Mouse (Mus musculus) MEL (cell line): ENCODE results near the gene Sorcs2. TPM values are rescaled to one million over a fixed set of nuclear protein-coding genes. Genes with fewer than 3 reads are reported as not detected.

Experiments used
- DNase-seq: peaks from one replicate; pipeline ENCODE4 v3.0.0; 2011; ENCODE audit warnings: low read depth, low spot score
- H3K27ac ChIP-seq: 2 replicates; pipeline ENCODE4 v1.5.1; 2012; ENCODE audit warnings: low read depth, mild to moderate bottlenecking, control low read depth, low read length, moderate library complexity; ENCODE audit not compliant: control insufficient read depth
- H3K27me3 ChIP-seq, 2 experiments: fragments of 150-350 bp in 1 of 2; sonication (generic) in 1 of 2; 2 replicates each; pipeline ENCODE4 v1.6.1; 2012; ENCODE audit warnings: low read length in 2 of 2, mild to moderate bottlenecking in 2 of 2, improper control_type of control experiment in 1 of 2, moderate library complexity in 1 of 2; ENCODE audit not compliant: insufficient read depth in 2 of 2, control insufficient read depth in 1 of 2
- H3K36me3 ChIP-seq, 2 experiments: 2 replicates each; pipeline ENCODE4 v1.6.1; 2012 to 2014; ENCODE audit warnings: low read length in 2 of 2, improper control_type of control experiment in 1 of 2, inconsistent platforms in 1 of 2, mild to moderate bottlenecking in 1 of 2; ENCODE audit not compliant: insufficient read depth in 2 of 2, control insufficient read depth in 1 of 2
- H3K4me1 ChIP-seq, 2 experiments: fragments of 150-350 bp in 1 of 2; sonication (generic) in 1 of 2; 2 replicates each; pipeline ENCODE4 v1.6.1; 2012; ENCODE audit warnings: low read length in 2 of 2, improper control_type of control experiment in 1 of 2, mild to moderate bottlenecking in 1 of 2; ENCODE audit not compliant: insufficient read depth in 2 of 2, control insufficient read depth in 1 of 2
- H3K4me3 ChIP-seq, 2 experiments: fragments of 150-350 bp in 1 of 2; sonication (generic) in 1 of 2; 2 replicates each; pipeline ENCODE4 v1.5.1; 2012; ENCODE audit warnings: low read depth in 2 of 2, low read length in 2 of 2, mild to moderate bottlenecking in 2 of 2, moderate library complexity in 2 of 2, control low read depth in 1 of 2, improper control_type of control experiment in 1 of 2; ENCODE audit not compliant: control insufficient read depth in 1 of 2, insufficient read depth in 1 of 2
- H3K79me2 ChIP-seq: 2 replicates; pipeline ENCODE4 v1.6.1; 2012; ENCODE audit warnings: mild to moderate bottlenecking, low read length, moderate library complexity; ENCODE audit not compliant: control insufficient read depth, poor library complexity, insufficient read depth
- H3K9ac ChIP-seq: 2 replicates; pipeline ENCODE4 v1.6.1; 2012; ENCODE audit warnings: low read depth, mild to moderate bottlenecking, control low read depth, low read length, moderate library complexity; ENCODE audit not compliant: control insufficient read depth, poor library complexity, severe bottlenecking
- H3K9me3 ChIP-seq: fragments of 150-350 bp; sonication (generic); replicated peaks from 2 replicates; pipeline ENCODE4 v1.6.1; 2012; ENCODE audit warnings: mild to moderate bottlenecking, low read length, improper control_type of control experiment, moderate library complexity; ENCODE audit not compliant: insufficient read depth
- BHLHE40 ChIP-seq: IDR thresholded peaks from 2 replicates; pipeline ENCODE4 v1.6.1; 2012; ENCODE audit warnings: low read depth, mild to moderate bottlenecking, inconsistent platforms, low read length, improper control_type of control experiment, borderline replicate concordance
- CHD1 ChIP-seq: IDR thresholded peaks from 2 replicates; pipeline ENCODE4 v1.6.1; 2012; ENCODE audit warnings: low read depth, mild to moderate bottlenecking, inconsistent platforms, low read length, improper control_type of control experiment
- CHD2 ChIP-seq: IDR thresholded peaks from 2 replicates; pipeline ENCODE4 v1.6.1; 2011; ENCODE audit warnings: low read length, improper control_type of control experiment
- CTCF ChIP-seq, 3 experiments: IDR thresholded peaks in 2 of 3; conservative IDR thresholded peaks in 1 of 3; 2 replicates each; pipeline ENCODE4 v1.5.1; 2011 to 2012; ENCODE audit warnings: low read length in 3 of 3, low read depth in 2 of 3, mild to moderate bottlenecking in 2 of 3, improper control_type of control experiment in 1 of 3, inconsistent platforms in 1 of 3, mixed read lengths in 1 of 3, moderate library complexity in 1 of 3; ENCODE audit not compliant: control insufficient read depth in 1 of 3, insufficient read depth in 1 of 3, poor library complexity in 1 of 3, severe bottlenecking in 1 of 3
- E2F4 ChIP-seq: IDR thresholded peaks from 2 replicates; pipeline ENCODE4 v1.6.1; 2011; ENCODE audit warnings: low read depth, low read length, improper control_type of control experiment, borderline replicate concordance
- EP300 ChIP-seq, 2 experiments: IDR thresholded peaks; 2 replicates each; pipeline ENCODE4 v1.6.1; 2011; ENCODE audit warnings: improper control_type of control experiment in 2 of 2, low read length in 2 of 2, low read depth in 1 of 2, mild to moderate bottlenecking in 1 of 2
- GABPA ChIP-seq: IDR thresholded peaks from 2 replicates; pipeline ENCODE4 v1.6.1; 2012; ENCODE audit warnings: low read depth, mild to moderate bottlenecking, inconsistent platforms, low read length, improper control_type of control experiment, moderate library complexity
- HCFC1 ChIP-seq: IDR thresholded peaks from 2 replicates; pipeline ENCODE4 v1.6.1; 2012; ENCODE audit warnings: low read depth, mild to moderate bottlenecking, inconsistent platforms, low read length, improper control_type of control experiment, moderate library complexity
- JUND ChIP-seq: IDR thresholded peaks from 2 replicates; pipeline ENCODE4 v1.6.1; 2011; ENCODE audit warnings: low read depth, mild to moderate bottlenecking, improper control_type of control experiment, low read length
- MAX ChIP-seq: IDR thresholded peaks from 2 replicates; pipeline ENCODE4 v1.6.1; 2011; ENCODE audit warnings: low read length, improper control_type of control experiment
- MAZ ChIP-seq: IDR thresholded peaks from 2 replicates; pipeline ENCODE4 v1.6.1; 2012; ENCODE audit warnings: low read depth, mild to moderate bottlenecking, inconsistent platforms, low read length, improper control_type of control experiment
- MXI1 ChIP-seq: IDR thresholded peaks from 2 replicates; pipeline ENCODE4 v1.6.1; 2011; ENCODE audit warnings: mild to moderate bottlenecking, low read depth, low read length, improper control_type of control experiment
- MYB ChIP-seq: IDR thresholded peaks from 2 replicates; pipeline ENCODE4 v1.6.1; 2011; ENCODE audit warnings: mild to moderate bottlenecking, low read depth, low read length, improper control_type of control experiment
- MYC ChIP-seq: IDR thresholded peaks from 2 replicates; pipeline ENCODE4 v1.6.1; 2011; ENCODE audit warnings: low read depth, mild to moderate bottlenecking, low read length, improper control_type of control experiment, moderate library complexity
- NELFE ChIP-seq: IDR thresholded peaks from 2 replicates; pipeline ENCODE4 v1.6.1; 2011; ENCODE audit warnings: low read depth, low read length, improper control_type of control experiment
- NRF1 ChIP-seq: IDR thresholded peaks from 2 replicates; pipeline ENCODE4 v1.6.1; 2014; ENCODE audit warnings: low read depth, mild to moderate bottlenecking, inconsistent platforms, low read length, improper control_type of control experiment, moderate library complexity; ENCODE audit not compliant: poor library complexity, insufficient read depth, severe bottlenecking
- POLR2A ChIP-seq, 2 experiments: IDR thresholded peaks; 2 replicates each; pipeline ENCODE4 v1.6.1; 2011 to 2012; ENCODE audit warnings: low read length in 2 of 2, mild to moderate bottlenecking in 2 of 2, control low read depth in 1 of 2, improper control_type of control experiment in 1 of 2, low read depth in 1 of 2, moderate library complexity in 1 of 2; ENCODE audit not compliant: control insufficient read depth in 1 of 2, insufficient read depth in 1 of 2, poor library complexity in 1 of 2
- POLR2AphosphoS5 ChIP-seq: IDR thresholded peaks from 2 replicates; pipeline ENCODE4 v1.6.1; 2012; ENCODE audit warnings: low read depth, borderline replicate concordance, mild to moderate bottlenecking, inconsistent platforms, low read length, moderate library complexity, mixed read lengths
- RAD21 ChIP-seq: IDR thresholded peaks from 2 replicates; pipeline ENCODE4 v1.6.1; 2011; ENCODE audit warnings: mild to moderate bottlenecking, low read depth, low read length, improper control_type of control experiment
- RCOR1 ChIP-seq: IDR thresholded peaks from 2 replicates; pipeline ENCODE4 v1.6.1; 2012; ENCODE audit warnings: low read depth, mild to moderate bottlenecking, inconsistent platforms, low read length, improper control_type of control experiment
- SMC3 ChIP-seq: IDR thresholded peaks from 2 replicates; pipeline ENCODE4 v1.6.1; 2011; ENCODE audit warnings: low read depth, low read length, improper control_type of control experiment
- TAL1 ChIP-seq: IDR thresholded peaks from 2 replicates; pipeline ENCODE4 v1.6.1; 2012; ENCODE audit warnings: mild to moderate bottlenecking, inconsistent platforms, low read length, moderate library complexity, mixed read lengths
- TCF12 ChIP-seq: IDR thresholded peaks from 2 replicates; pipeline ENCODE4 v1.6.1; 2014; ENCODE audit warnings: low read depth, mild to moderate bottlenecking, inconsistent platforms, low read length, improper control_type of control experiment, moderate library complexity
- USF1 ChIP-seq: IDR thresholded peaks from 2 replicates; pipeline ENCODE4 v1.6.1; 2014; ENCODE audit warnings: low read depth, mild to moderate bottlenecking, inconsistent platforms, low read length, improper control_type of control experiment, moderate library complexity
- ZC3H11A ChIP-seq: IDR thresholded peaks from 2 replicates; pipeline ENCODE4 v1.6.1; 2012; ENCODE audit warnings: low read depth, mild to moderate bottlenecking, inconsistent platforms, low read length, improper control_type of control experiment
- ZKSCAN1 ChIP-seq: IDR thresholded peaks from 2 replicates; pipeline ENCODE4 v1.6.1; 2012; ENCODE audit warnings: low read depth, mild to moderate bottlenecking, inconsistent platforms, low read length, improper control_type of control experiment, moderate library complexity
- ZMIZ1 ChIP-seq: IDR thresholded peaks from 2 replicates; pipeline ENCODE4 v1.6.1; 2012; ENCODE audit warnings: low read depth, mild to moderate bottlenecking, inconsistent platforms, low read length, improper control_type of control experiment, moderate library complexity
- ZNF384 ChIP-seq: IDR thresholded peaks from 2 replicates; pipeline ENCODE4 v1.6.1; 2012; ENCODE audit warnings: low read depth, mild to moderate bottlenecking, inconsistent platforms, low read length, improper control_type of control experiment
- polyA plus RNA-seq, 2 experiments: library from polyadenylated mRNA; stranded (reverse) in 1 of 2; unstranded in 1 of 2; fragments of >175 nt in 1 of 2; fragments of >200 nt in 1 of 2; gene quantifications; 2 replicates each; pipeline versions ENCODE4 v1.2.1 to v1.2.4; 2012; ENCODE audit warnings: low replicate concordance in 2 of 2, low read depth in 1 of 2; ENCODE audit not compliant: insufficient read length in 2 of 2, insufficient read depth in 1 of 2, missing spikeins in 1 of 2
- total RNA-seq: library from RNA; depleted of rRNA; stranded (reverse); fragments of 300-350 nt; gene quantifications from 2 replicates; pipeline ENCODE4 v1.2.3, GENCODE M21; 2012

The Sorcs2 gene
- total and polyA plus RNA-seq, 3 experiments: not detected

DNA sequence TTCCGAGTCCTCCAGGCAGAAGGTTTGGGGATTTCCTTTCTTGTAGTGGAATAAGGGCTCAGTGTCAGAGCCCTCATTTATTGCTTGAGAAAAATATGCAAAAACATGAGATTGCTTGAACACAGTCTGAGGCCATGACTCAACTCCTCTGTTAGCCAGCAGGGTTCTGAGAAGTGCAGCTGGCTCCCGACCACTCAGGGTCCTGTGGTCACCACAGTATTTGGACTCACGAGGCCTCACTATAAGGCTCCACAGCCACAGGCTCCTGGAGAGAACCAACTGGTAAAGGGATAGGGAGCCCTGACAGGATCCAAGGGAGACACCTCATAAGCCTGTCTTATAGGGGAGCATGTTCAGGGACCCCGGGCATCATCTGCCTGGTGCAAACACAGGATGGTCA lies 15.2 kb downstream of the Sorcs2 start:
- TF ChIP-seq POLR2A (IDR thresholded peaks at IDR 0.05; ENCODE audit: control insufficient read depth in 1 of 2, insufficient read depth in 1 of 2, low read depth in 1 of 2, low read length in 2 of 2, poor library complexity in 1 of 2) (no peak), RAD21 (no peak), BHLHE40 (no peak), CHD1 (no peak), USF1 (no peak), MAX (no peak), E2F4 (no peak), HCFC1 (no peak), MYC (no peak), CTCF (IDR thresholded peaks at IDR 0.05 in 2 of 3, conservative IDR thresholded peaks at IDR 0.05 in 1 of 3; ENCODE audit: control insufficient read depth in 1 of 3, insufficient read depth in 1 of 3, low read depth in 2 of 3, low read length in 3 of 3, poor library complexity in 1 of 3, severe bottlenecking in 1 of 3) (no peak), ZC3H11A (no peak), ZMIZ1 (no peak), GABPA (no peak), ZNF384 (no peak), POLR2AphosphoS5 (no peak), TAL1 (no peak), MYB (no peak), CHD2 (no peak), MAZ (no peak)
- H3K4me3 ChIP-seq: no peak overlapping the region
- H3K9ac ChIP-seq: no peak overlapping the region
- H3K27ac ChIP-seq: no peak overlapping the region
- no peak for DNase-seq
- H3K27me3 ChIP-seq: no peaks in the 10 kb centered on the region
- H3K79me2 ChIP-seq: no peaks in the 10 kb centered on the region
- H3K36me3 ChIP-seq: no peaks in the 10 kb centered on the region
- H3K4me1 ChIP-seq: no peaks in the 10 kb centered on the region
- no peaks in the 10 kb centered on the region for H3K9me3 ChIP-seq

DNA sequence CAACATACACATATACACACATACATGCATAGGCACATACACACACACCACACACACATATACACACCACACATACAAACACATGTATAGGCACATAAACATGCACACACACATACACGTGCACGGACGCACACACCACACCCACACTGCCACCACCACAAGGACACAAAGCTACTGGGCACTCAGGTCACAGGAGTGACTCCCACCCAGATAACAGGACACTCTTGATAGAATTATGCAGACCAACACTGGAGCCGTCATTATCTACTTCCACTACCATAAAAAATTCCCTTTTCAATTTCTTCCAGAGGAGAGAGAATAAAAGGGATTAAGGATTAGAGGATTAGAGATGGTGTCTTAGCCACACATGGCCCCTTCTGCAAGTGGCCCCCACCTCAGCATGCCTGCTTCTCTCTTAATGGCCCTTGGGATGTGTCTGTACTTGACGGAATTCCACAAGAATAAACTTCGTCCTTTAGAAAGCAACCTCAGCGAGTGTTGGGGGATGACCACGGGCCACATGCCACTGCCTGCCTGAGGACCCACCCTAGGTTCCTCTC lies 15.7 kb downstream of the Sorcs2 start:
- H3K9me3 ChIP-seq: no peaks in the 10 kb centered on the region
- H3K9ac ChIP-seq: no peak overlapping the region
- H3K79me2 ChIP-seq: no peaks in the 10 kb centered on the region
- no peaks in the 10 kb centered on the region for H3K4me1 ChIP-seq
- H3K27me3 ChIP-seq: no peaks in the 10 kb centered on the region
- DNase-seq: no peak
- no peaks in the 10 kb centered on the region for H3K36me3 ChIP-seq
- H3K4me3 ChIP-seq: no peak overlapping the region
- no peak for TF ChIP-seq SMC3
- TF ChIP-seq E2F4: no peak
- TF ChIP-seq EP300 (IDR thresholded peaks at IDR 0.05; ENCODE audit: low read depth in 1 of 2, low read length in 2 of 2): no peak
- TF ChIP-seq RCOR1: no peak
- TF ChIP-seq ZNF384: no peak
- TF ChIP-seq NELFE: no peak
- TF ChIP-seq ZMIZ1: no peak
- no peak for TF ChIP-seq CHD1
- no peak for TF ChIP-seq TCF12
- TF ChIP-seq NRF1: no peak
- no peak for TF ChIP-seq MAZ
- no peak for TF ChIP-seq MAX
- no peak for TF ChIP-seq MXI1
- no peak for TF ChIP-seq ZKSCAN1
- TF ChIP-seq JUND: no peak
- no peak for TF ChIP-seq RAD21
- H3K27ac ChIP-seq: no peak overlapping the region
